Mouse (Mus musculus) urinary bladder, postnatal 14 days (tissue): Measurements from ENCODE around the gene 2310034G01Rik.

ENCODE experiments used
- DNase-seq: peaks from one replicate; pipeline ENCODE4 v3.0.0; 2021; ENCODE audit warnings: low spot score

Gene 2310034G01Rik

GRCm38 (mm10) chr19:46328081-46329030 lies 21.7 kb downstream of the 2310034G01Rik start, which contains the start of gene Fbxl15:
TSS of gene Fbxl15 (plus strand) at chr19:46328184.
- DNase-seq = peak; percentile 96

DNA sequence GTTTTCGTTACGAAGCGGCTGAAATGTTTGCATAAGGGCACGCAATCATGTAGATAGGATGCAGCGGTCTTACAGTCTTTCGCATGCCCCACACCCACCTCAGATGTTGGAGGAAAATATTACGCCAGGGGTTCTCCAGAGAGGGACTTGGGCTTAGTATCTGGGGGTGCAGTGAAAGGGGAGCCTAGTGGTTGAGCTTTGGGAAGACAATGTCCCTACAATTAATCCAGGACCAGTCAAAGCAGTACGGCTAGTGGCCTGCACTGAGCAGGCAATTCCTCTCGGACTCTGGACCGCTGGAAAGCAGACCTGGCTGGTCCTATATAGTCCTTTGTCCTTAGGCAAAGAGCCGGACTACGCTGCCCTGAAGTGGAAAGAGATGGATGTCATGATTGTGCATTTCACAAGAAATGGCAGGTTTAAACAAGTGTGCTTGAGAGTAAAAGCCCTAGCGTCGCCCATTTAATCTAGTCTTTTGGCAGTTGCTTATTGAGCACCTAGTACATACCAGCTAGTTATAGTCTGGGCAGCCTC lies 22.5 kb downstream of the 2310034G01Rik start:
- no peak for DNase-seq

DNA sequence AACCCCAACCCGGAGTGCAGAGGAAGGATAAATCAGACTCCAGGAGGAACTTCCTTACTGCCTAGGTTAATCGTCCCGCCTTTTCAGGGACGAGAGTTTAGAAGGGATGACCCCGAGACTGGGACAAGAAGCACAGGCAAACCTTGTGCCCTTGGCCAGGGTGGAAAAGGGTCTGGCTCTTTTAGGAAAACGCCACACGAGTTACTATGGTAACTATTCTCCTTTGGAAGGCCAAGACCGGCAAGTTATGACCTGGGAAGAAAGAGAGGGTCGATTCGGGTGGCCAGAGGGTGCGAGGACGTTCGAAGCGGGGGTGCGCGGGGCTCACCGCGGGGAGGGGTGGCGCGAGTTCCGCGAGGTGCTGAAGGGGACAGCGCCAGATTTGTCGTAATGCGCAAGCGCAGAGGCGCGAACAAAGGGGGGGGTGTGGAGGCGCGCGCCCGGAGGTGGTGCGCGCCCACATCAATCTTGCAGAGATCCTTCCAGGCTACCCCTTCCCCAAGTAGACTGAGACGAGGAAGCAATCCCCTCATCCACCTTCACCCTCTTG lies 23.3 kb downstream of the 2310034G01Rik start, which contains the start of gene Psd:
TSS of gene Psd (minus strand) at position 401 of the 550 bp plus-strand sequence.
- no peak for DNase-seq

GRCm38 (mm10) chr19:46326019-46326755 lies 23.9 kb downstream of the 2310034G01Rik start:
- no peak for DNase-seq

GRCm38 (mm10) chr19:46324918-46325317 lies 25.2 kb downstream of the 2310034G01Rik start:
- DNase-seq = no peak

- no peak for DNase-seq
Observed at GRCm38 (mm10) chr19:46324366-46324765, 25.7 kb downstream of the 2310034G01Rik start.

- no peak for DNase-seq
Observed at GRCm38 (mm10) chr19:46323716-46324115, 26.4 kb downstream of the 2310034G01Rik start.

DNA sequence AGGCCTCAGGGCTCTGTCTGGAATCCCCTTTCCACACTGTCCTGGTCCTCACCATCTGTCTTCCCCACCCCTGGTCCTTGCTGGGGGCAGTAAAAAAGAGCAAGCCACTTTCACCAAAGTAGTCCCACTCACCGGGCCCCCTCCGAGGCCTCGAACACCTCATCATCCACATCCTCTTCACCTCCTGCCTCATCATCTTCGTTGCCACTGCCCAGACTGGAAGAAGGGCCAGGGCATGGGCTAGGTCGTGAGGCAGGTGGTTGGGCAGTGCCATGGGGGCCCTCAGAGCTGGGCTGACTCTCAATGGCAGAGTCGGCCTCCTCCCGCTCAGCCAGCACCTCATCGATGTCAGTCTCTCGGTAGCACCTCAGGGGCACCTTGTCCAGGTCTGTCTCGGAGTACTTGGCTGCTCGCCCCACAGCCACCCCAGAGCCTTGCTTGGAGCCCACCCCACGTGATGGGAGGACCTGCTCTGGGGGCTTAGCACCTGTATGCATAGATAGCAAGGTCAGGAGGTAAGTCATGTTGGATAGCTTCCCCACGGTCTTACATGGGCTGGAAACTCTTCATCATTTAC lies 27.0 kb downstream of the 2310034G01Rik start:
- no peak for DNase-seq

DNA sequence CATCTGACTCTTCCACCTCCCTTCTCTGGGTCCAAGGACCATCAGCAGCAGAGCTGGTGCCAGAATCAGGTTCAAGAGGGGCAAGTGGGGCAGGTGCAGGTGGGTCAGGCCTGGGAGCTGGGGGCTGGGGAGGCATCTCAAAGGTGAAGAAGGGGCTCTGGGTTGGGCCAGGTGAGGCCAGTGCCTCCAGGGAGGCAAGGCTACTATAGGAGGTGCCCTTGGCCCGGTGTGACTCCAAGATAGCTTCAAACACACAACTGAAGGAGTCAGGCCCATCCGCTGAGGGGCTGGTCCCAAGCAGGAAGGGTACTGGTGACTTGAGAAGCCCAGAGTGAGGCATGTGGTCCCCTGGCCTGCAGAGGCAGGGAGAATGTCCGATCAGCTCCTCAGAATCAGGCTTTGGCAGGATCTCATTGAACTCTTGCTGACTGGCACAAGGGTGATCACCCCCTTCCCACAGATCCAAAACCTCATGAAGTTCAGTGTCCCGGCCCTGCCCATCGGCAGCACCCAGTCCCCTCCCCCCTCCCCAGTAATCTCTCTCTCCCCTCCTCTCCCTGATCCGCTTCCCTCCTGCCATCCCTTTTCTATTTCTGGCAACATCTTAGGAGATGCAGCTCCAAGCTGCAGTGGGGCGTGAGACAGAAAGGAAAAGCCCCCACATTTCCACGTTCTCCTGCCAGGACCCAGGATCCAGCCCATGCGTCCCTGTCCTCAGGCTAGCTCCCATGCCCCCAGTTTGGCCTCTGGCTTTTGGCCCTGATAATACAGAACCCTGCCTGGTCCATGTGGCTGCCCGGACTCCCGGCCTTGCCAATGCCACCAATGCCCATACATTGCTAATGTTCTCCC lies 27.7 kb downstream of the 2310034G01Rik start:
- no peak for DNase-seq

GRCm38 (mm10) chr19:46321101-46321943 lies 28.8 kb downstream of the 2310034G01Rik start:
- no peak for DNase-seq

DNA sequence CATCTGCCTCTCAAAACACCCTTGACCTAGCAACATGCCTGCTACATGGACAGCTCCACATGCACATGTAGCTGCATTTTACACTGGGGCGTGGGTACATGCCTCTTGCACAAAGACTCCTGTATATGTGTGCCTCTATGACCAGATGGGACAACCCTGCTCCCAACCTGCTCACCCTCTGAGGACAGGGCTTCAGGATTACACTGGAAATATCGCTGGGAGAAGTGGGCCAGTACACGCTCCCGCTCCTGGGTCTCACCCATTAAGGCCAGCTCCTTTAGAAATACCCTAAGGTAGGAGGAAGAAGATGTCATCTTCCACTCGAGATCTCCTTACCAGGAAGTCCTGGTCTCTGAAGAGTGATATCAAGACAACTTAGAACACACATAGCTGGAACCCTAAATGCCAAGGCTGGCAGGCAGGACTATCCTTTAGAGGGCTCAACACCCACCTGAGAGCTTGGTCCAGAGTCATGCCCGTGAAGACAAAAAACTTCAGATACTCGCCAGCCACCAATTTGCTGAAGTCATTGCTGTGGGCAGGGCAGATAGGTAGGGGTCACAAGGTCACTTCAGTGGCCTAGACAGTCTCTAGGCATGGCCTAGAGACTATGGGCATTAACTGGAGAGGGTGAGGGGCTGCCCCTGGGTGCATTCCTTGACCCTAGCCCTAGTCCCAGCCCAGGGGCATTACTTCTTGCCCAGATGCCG lies 29.9 kb downstream of the 2310034G01Rik start:
- no peak for DNase-seq

- peak; percentile 84 for DNase-seq
Observed at GRCm38 (mm10) chr19:46318586-46319378, 31.3 kb downstream of the 2310034G01Rik start.

- peak; percentile 49 for DNase-seq
Observed at GRCm38 (mm10) chr19:46318031-46318471, 32.1 kb downstream of the 2310034G01Rik start.

- DNase-seq = no peak
Observed at GRCm38 (mm10) chr19:46317546-46317885, 32.6 kb downstream of the 2310034G01Rik start.

GRCm38 (mm10) chr19:46316846-46317545 lies 33.1 kb downstream of the 2310034G01Rik start:
- no peak for DNase-seq

GRCm38 (mm10) chr19:46315752-46316610 lies 34.1 kb downstream of the 2310034G01Rik start:
- DNase-seq = no peak
